Mouse (Mus musculus) cerebellum, postnatal 4 days (tissue): ENCODE measurements around the gene Slc27a1.

ENCODE experiments used
- DNase-seq, 2 experiments: peaks; one replicate each; pipeline ENCODE4 v3.0.0; 2022; ENCODE audit warnings: low spot score in 2 of 2, mixed read lengths in 1 of 2

Slc27a1 gene

GRCm38 (mm10) chr8:71613418-71613817 lies 44.7 kb downstream of the Slc27a1 start:
- DNase-seq: no peak

GRCm38 (mm10) chr8:71619786-71620185 lies 51.1 kb downstream of the Slc27a1 start:
- no peak for DNase-seq

- no peak for DNase-seq
Observed at GRCm38 (mm10) chr8:71625088-71625487, 56.4 kb downstream of the Slc27a1 start.

GRCm38 (mm10) chr8:71626753-71627152 lies 58.1 kb downstream of the Slc27a1 start:
- no peak for DNase-seq

- no peak for DNase-seq
Observed at GRCm38 (mm10) chr8:71627265-71628099, 58.8 kb downstream of the Slc27a1 start.

- DNase-seq: no peak
Observed at GRCm38 (mm10) chr8:71628396-71629095, 59.9 kb downstream of the Slc27a1 start.

- DNase-seq: peak; percentile 87 to 94
Observed at GRCm38 (mm10) chr8:71629096-71629697, 60.5 kb downstream of the Slc27a1 start.

- peak in 1 of 2 experiments; percentile 40 for DNase-seq
Observed at GRCm38 (mm10) chr8:71629781-71630212, 61.1 kb downstream of the Slc27a1 start.

GRCm38 (mm10) chr8:71630761-71631160 lies 62.1 kb downstream of the Slc27a1 start:
- DNase-seq: no peak

GRCm38 (mm10) chr8:71631897-71632296 lies 63.2 kb downstream of the Slc27a1 start:
- DNase-seq: no peak

GRCm38 (mm10) chr8:71633164-71633563 lies 64.5 kb downstream of the Slc27a1 start:
- peak in 1 of 2 experiments; percentile 42 for DNase-seq

GRCm38 (mm10) chr8:71633981-71634667 lies 65.4 kb downstream of the Slc27a1 start:
- DNase-seq: peak in 1 of 2 experiments; percentile 45
